Mouse (Mus musculus) kidney, adult 2 months (tissue): Measurements from ENCODE around the gene Tmem63c.

Experiments used
- CTCF ChIP-seq: fragments of 200-500 bp; conservative IDR thresholded peaks from 2 replicates; pipeline ENCODE4 v1.5.1; 2011; ENCODE audit warnings: low read depth, mild to moderate bottlenecking, control low read depth, low read length, moderate library complexity, mixed read lengths; ENCODE audit not compliant: insufficient read depth, insufficient read length
- POLR2A ChIP-seq: fragments of 200-500 bp; IDR thresholded peaks from one replicate; pipeline ENCODE4 v1.6.1; 2011; ENCODE audit warnings: low read depth, low read length, control low read depth

DNA sequence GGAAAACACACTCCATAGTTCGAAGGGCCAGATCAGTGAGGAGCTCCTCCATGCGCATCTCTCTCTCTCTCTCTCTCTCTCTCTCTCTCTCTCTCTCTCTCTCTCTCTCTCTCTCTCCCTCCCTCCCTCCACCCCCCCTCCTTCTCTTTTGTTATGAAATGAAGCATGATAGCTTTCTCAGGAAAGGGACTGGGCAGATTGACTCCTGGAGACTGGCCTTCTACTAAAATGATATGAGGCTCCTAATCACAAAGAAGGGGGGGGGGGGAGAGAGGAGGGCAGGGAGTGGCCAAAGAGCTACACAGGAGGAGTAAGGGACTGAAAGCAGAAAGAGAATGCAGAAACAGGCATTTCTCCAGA, 117.2 kb downstream of the Tmem63c start:
- no peak for TF ChIP-seq POLR2A
- TF ChIP-seq CTCF: no peak
